Mouse (Mus musculus): ENCODE measurements around the gene Tfrc.

Gene Tfrc

GRCm38 (mm10) chr16:32668030-32668429 lies 59.3 kb downstream of the Tfrc start:
- no peak for DNase-seq (ENCODE audit: low read depth, low spot score)

GRCm38 (mm10) chr16:32668472-32668871 lies 59.8 kb downstream of the Tfrc start:
- no peak for DNase-seq (ENCODE audit: low read depth, low spot score)

- no peak for DNase-seq (ENCODE audit: low read depth, low spot score)
These were observed 60.5 kb downstream of the Tfrc start for GRCm38 (mm10) chr16:32669243-32669642.

DNA sequence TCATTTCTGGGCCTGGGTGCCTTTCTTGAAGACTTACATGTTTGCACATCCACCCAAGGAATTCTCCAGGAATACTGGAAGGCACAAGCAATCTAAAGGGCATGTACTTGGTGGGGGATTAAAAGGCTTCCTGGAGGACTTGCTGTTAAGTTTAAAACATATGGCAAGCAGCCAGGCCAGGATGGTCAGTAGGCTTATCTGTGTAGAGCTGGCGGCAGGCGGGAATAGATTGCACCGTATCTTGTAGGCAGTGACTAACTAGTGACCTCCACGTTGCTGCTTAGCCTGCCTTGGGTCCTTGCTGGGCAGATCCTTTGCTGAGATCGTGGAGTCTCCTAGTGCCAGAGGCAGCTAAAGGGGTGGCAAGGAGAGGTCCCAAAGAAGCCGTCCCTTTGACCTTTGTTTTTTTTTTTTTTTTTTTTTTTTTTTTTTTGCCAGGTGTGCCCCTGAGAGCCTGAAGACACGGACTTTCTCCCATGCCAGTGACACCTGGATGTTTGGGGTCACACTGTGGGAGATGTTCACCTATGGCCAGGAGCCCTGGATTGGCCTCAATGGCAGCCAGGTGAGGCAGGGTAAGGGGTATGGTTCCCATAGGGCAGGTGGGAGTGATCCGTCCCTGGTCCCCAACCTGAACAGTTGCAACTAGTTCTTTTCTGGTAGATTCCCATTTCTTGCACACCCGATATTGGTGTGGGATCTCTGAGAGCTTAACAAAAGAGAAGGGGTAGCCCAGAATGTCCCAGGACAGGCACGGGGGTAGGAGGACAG lies 61.8 kb downstream of the Tfrc start:
- DNase-seq (ENCODE audit: low read depth, low spot score): no peak

DNA sequence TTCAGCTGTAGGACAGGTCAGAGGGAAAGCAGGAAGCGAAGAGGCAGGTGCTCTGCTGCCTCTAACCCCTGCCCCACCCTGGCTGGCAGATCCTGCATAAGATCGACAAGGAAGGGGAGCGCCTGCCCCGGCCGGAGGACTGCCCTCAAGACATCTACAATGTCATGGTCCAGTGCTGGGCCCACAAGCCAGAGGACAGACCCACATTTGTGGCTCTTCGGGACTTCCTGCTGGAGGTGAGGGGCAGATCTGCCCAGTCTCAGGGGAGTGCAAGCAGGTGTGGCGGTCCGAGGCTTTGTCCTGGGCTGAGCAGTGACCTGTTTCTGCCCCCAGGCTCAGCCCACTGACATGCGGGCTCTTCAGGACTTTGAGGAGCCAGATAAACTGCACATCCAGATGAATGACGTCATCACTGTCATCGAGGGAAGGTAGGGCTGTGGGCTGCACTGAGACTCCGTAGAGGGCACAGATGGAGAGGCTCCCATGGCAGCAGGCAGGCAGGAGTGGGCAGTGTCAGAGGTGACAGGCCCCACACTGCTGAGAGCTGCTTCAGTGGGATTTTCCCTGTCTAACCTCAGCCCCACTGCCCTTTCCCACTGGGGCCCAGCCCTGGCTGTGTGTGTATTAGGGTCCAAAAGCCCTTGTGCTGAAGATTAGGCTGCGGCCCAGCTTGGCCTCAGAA lies 62.6 kb downstream of the Tfrc start:
- no peak for DNase-seq (ENCODE audit: low read depth, low spot score)

DNA sequence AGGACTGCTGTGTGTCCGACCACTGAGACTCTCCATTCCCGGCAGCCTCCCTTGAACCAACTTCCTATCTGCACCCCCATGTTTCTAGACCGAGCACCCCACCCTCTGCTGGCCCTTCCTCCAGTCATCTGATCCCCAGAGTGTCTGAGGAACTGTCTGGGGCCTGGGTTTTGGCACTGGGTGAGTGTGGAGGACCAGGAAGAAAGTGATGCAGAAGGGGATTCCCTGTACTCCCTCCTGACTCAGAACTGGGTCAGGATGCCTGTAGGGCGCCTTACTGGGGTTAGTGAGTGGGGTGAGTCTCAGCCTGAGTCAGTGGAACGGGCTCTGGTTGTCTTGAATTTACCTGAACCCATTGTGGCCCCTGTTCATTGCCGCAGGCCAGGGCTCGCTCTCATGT lies 63.5 kb downstream of the Tfrc start:
- no peak for DNase-seq (ENCODE audit: low read depth, low spot score)

GRCm38 (mm10) chr16:32672861-32673560 lies 64.3 kb downstream of the Tfrc start:
- no peak for DNase-seq (ENCODE audit: low read depth, low spot score)

DNA sequence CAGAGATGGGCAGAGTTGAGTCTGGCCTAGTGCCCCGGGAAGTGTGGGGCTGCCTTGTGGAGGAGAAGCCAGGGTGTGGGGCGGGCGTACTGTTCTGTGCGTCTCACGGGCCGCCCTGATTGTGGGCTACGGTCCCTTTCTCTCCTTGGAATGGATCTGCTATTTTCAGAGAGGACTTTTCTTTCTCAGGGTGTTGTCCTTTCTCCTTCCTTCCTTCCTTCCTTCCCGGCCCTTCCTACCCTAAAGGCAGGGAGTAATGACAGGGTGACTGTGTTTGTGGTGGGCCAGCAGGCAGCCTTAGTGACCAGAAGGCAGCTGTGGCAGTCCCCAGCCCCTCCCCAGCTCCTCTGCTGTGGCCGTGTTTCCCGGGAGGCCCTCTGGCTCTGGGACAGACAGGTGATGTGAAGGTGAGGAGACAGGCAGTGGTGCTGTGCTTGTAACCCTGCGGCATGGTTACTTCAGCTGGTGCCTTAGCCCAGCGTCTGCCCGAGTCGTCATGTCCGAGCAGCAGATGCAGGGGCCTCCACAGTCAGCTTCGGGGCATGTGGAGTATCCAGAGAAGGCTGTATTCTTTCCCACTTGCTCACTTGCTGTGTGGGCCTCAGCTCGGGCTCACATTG lies 65.5 kb downstream of the Tfrc start:
- DNase-seq (ENCODE audit: low read depth, low spot score): no peak

- no peak for DNase-seq (ENCODE audit: low read depth, low spot score)
These were observed 68.5 kb downstream of the Tfrc start for GRCm38 (mm10) chr16:32677040-32677700.

- no peak for DNase-seq (ENCODE audit: low read depth, low spot score)
These were observed 69.2 kb downstream of the Tfrc start for GRCm38 (mm10) chr16:32677903-32678302.

DNA sequence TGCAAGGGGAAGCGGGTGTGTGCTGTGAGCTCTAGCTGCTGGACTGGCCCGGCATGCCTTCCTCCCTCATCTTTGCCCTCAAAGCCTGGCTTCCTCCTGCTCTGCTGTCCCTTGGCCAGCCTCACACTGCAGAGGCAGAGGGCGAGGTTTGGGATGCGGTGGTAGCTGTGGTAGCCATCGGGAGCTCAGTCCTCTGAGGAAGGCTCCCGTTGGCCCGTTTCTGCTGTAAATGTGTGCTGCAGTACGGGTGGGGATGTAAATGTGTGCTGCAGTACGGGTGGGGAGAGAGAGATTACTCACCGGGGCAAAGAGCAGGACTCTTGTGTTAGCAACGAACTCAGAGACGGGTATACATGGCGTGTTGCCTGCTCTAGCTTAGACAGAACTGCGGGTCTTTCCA lies 70.1 kb downstream of the Tfrc start:
- DNase-seq (ENCODE audit: low read depth, low spot score): no peak

- no peak for DNase-seq (ENCODE audit: low read depth, low spot score)
These were observed 71.3 kb downstream of the Tfrc start for GRCm38 (mm10) chr16:32679976-32680375.

GRCm38 (mm10) chr16:32680806-32681205 lies 72.1 kb downstream of the Tfrc start:
- DNase-seq (ENCODE audit: low read depth, low spot score): no peak

DNA sequence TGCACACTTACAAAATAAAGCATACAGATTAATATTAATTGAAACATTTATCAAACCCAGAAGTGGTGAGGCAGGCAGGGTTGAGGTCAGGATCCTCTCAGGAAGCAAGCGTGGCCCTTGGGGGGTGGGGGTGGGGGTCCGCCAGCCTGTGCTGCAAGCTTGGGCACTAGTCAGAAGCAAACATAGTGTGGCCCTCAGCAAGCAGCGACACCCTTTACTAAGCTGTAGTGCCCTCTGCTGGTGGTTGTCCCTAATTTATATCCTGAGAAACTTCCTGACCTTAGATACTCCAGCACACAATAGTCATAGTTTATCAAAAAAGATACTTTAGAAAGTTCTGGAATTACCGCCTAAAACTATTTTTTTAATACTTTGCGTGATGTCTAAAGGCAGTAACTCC lies 73.5 kb downstream of the Tfrc start:
- DNase-seq (ENCODE audit: low read depth, low spot score): no peak
